8 mouse cellular contexts compared by ENCODE assay signal in genomic region chr1:24099926-24100869, GRCm38 (mm10). TPM values are rescaled to one million over a fixed set of nuclear protein-coding genes. Genes with fewer than 3 reads are reported as not detected.
DNase-seq lines count a peak whose midpoint lies in the region; ATAC-seq and TF ChIP-seq lines count a peak whose summit lies in the region.

Fam135a (minus strand) TSS chr1:24100341.

- peak; percentile 89 for DNase-seq in ES-E14 (ENCODE audit: low read depth, low spot score)
- DNase-seq in cerebellum, adult 2 months, result peak; percentile 87 to 90
- peak; percentile 89 to 90 for DNase-seq in layer of hippocampus, adult 8-10 months (ENCODE audit: low spot score in 2 of 2)
- DNase-seq in lung, embryonic 14.5 days, result peak; percentile 98
- peak; percentile 42 to 49 for DNase-seq in thymus, adult 18-20 months

- H3K27me3 ChIP-seq in cerebellum, adult 2 months (ENCODE audit: control insufficient read depth, insufficient read depth, low read length), result no peaks in the 10 kb centered on the region
- H3K27me3 ChIP-seq in lung, embryonic 14.5 days (ENCODE audit: insufficient read depth, low read length), result no peaks in the 10 kb centered on the region

- WGBS in cerebellum, adult 2 months, result 2% methylated on average over 72 of the region's 88 CpGs
- under 1% methylated on average over 77 of the region's 88 CpGs for WGBS in lung, embryonic 14.5 days
- WGBS in olfactory bulb, adult 2 months, result under 1% methylated on average over 88 of the region's 88 CpGs

- no peaks in the 10 kb centered on the region for H3K9me3 ChIP-seq in ES-E14 (ENCODE audit: control insufficient read depth, insufficient read depth, low read depth, low read length)
- H3K9me3 ChIP-seq in lung, embryonic 14.5 days (ENCODE audit: low read depth, low read length), result no peaks in the 10 kb centered on the region

- peaks cover 0 to 2% of the 10 kb centered on the region in 2 experiments; a peak in 3 of 4 replicates for H3K4me1 ChIP-seq in ES-E14 (ENCODE audit: control insufficient read depth in 2 of 2, insufficient read depth in 2 of 2, low read length in 2 of 2, poor library complexity in 1 of 2)
- H3K4me1 ChIP-seq in cerebellum, adult 2 months (ENCODE audit: control insufficient read depth, insufficient read depth, low read length), result peaks cover 3% of the 10 kb centered on the region; the same call in 1 of the 2 replicates
- H3K4me1 ChIP-seq in lung, embryonic 14.5 days (ENCODE audit: insufficient read depth), result 0 out of 2 replicates have a peak, but pooled peaks cover 7% of the 10 kb centered on the region
- H3K4me1 ChIP-seq in olfactory bulb, adult 2 months (ENCODE audit: control insufficient read depth, insufficient read depth, low read length), result peaks cover 7% of the 10 kb centered on the region

- peak within 1 kb of the TSS; percentile 79 for H3K4me2 ChIP-seq in lung, embryonic 14.5 days

- peak; percentile 69 for TF ChIP-seq POLR2A in cerebellum, adult 2 months (IDR thresholded peaks at IDR 0.05; ENCODE audit: borderline replicate concordance, insufficient read depth, low read length)
- TF ChIP-seq POLR2A in olfactory bulb, adult 2 months (IDR thresholded peaks at IDR 0.05; ENCODE audit: insufficient read depth, low read depth, low read length), result peak; percentile 50

- no peak within 1 kb of the TSS for H3K27ac ChIP-seq in ES-E14 (ENCODE audit: insufficient read depth, low read depth, low read length, poor library complexity, severe bottlenecking)
- peak within 1 kb of the TSS; percentile 89 for H3K27ac ChIP-seq in cerebellum, adult 2 months (ENCODE audit: insufficient read depth, low read length)
- peak within 1 kb of the TSS; percentile 78; the same call in 1 of the 2 replicates for H3K27ac ChIP-seq in lung, embryonic 14.5 days (ENCODE audit: low read depth)
- H3K27ac ChIP-seq in olfactory bulb, adult 2 months (ENCODE audit: insufficient read depth, low read depth, low read length), result peak within 1 kb of the TSS; percentile 83

- H3K4me3 ChIP-seq in ES-E14 (ENCODE audit: insufficient read depth in 1 of 2, low read depth in 1 of 2, low read length in 2 of 2, poor library complexity in 1 of 2, severe bottlenecking in 1 of 2), result peak within 1 kb of the TSS; percentile 80 to 89
- peak within 1 kb of the TSS; percentile 72 for H3K4me3 ChIP-seq in cerebellum, adult 2 months (replicated peaks; ENCODE audit: insufficient read depth, low read depth, low read length)
- peak within 1 kb of the TSS; percentile 88 for H3K4me3 ChIP-seq in lung, embryonic 14.5 days (ENCODE audit: low read depth, low read length)
- H3K4me3 ChIP-seq in olfactory bulb, adult 2 months (ENCODE audit: insufficient read depth, low read depth, low read length), result peak within 1 kb of the TSS; percentile 98

- H3K36me3 ChIP-seq in ES-E14 (ENCODE audit: control insufficient read depth, insufficient read depth, low read length, poor library complexity, severe bottlenecking), result no peaks in the 10 kb centered on the region
- no peaks in the 10 kb centered on the region for H3K36me3 ChIP-seq in lung, embryonic 14.5 days (ENCODE audit: insufficient read depth)

- ATAC-seq in frontal cortex, adult (ENCODE audit: low TSS enrichment), result peak; percentile 89
- peak; percentile 68 to 69 for ATAC-seq in hematopoietic stem cell, adult 5-6 weeks (replicated peaks in 1 of 2; ENCODE audit: insufficient read depth in 1 of 2, low FRiP score in 2 of 2, low TSS enrichment in 1 of 2, low read depth in 1 of 2, poor library complexity in 2 of 2, severe bottlenecking in 2 of 2)
- ATAC-seq in lung, embryonic 14.5 days (ENCODE audit: insufficient read depth), result peak; percentile 92

- in situ Hi-C loops in ES-E14 (cut with MboI; ENCODE audit: low sequenced_read_pairs in 2 of 2, unreplicated experiment in 2 of 2), result no loop called here

- TF ChIP-seq CTCF in cerebellum, adult 2 months (IDR thresholded peaks at IDR 0.05; ENCODE audit: borderline replicate concordance, insufficient read depth, low read depth, low read length), result no peak
- TF ChIP-seq CTCF in lung, embryonic 14.5 days (IDR thresholded peaks at IDR 0.05; ENCODE audit: low read depth), result no peak
- TF ChIP-seq CTCF in olfactory bulb, adult 2 months (IDR thresholded peaks at IDR 0.05; ENCODE audit: insufficient read depth, low read depth, low read length), result no peak

- H3K9ac ChIP-seq in ES-E14 (ENCODE audit: insufficient read depth, low read depth, low read length, poor library complexity, severe bottlenecking), result peak within 1 kb of the TSS; percentile 92
- H3K9ac ChIP-seq in lung, embryonic 14.5 days, result peak within 1 kb of the TSS; percentile 81

TF ChIP-seq in ES-E14, 5 proteins besides CTCF, POLR2A, EP300 and RAD21:
- TF ChIP-seq MAFK (IDR thresholded peaks at IDR 0.05; ENCODE audit: insufficient read depth, low read depth, low read length) (no peak), CHD2 (IDR thresholded peaks at IDR 0.05; ENCODE audit: low read depth, low read length) (peak; percentile 95), HCFC1 (IDR thresholded peaks at IDR 0.05; ENCODE audit: borderline replicate concordance, insufficient read depth, low read length) (peak; percentile 53; the same call in 1 of the 2 replicates)

RNA-seq across cellular contexts. Expression of gene Fam135a, which starts in this region (rescaled TPM):
- 13.7 and 15.6 TPM in 2 replicates for total RNA-seq in ES-E14 (2012; rRNA removed)
- polyA plus RNA-seq in cerebellum, adult 2 months (2012; rRNA removed), result 38.6 and 39.5 TPM in 2 replicates
- 7.5 and 10.5 TPM in 2 replicates for total RNA-seq in hematopoietic stem cell, adult 5-6 weeks (2017)
- total RNA-seq in layer of hippocampus, adult 8-10 months (2022), result 10 to 100 TPM; 27.1 to 31.8 (median 29.4) TPM
- polyA plus RNA-seq in lung, embryonic 14.5 days (2014; fragmentation: Nextera tagmentation; extraction: Ambion mirVana), result 31.4 and 34.3 TPM in 2 replicates
- 116 TPM in 1 of 2 replicates, not detected in the other for polyA plus RNA-seq in olfactory bulb, adult 2 months (2012; ENCODE audit: insufficient read depth, insufficient read length, low replicate concordance, missing spikeins)

Comparison
In these comparisons a context has a peak if more than half of its experiments do, and no peak if none do; other contexts are left out.
1. DNase-seq: peak in every context shown above with its lines; median percentile 98 in lung, embryonic 14.5 days; 90 in layer of hippocampus, adult 8-10 months; 89 in ES-E14; 88 in cerebellum, adult 2 months; 46 in thymus, adult 18-20 months.